ENCODE assay signal across 31 mouse cellular contexts in the genomic region with DNA sequence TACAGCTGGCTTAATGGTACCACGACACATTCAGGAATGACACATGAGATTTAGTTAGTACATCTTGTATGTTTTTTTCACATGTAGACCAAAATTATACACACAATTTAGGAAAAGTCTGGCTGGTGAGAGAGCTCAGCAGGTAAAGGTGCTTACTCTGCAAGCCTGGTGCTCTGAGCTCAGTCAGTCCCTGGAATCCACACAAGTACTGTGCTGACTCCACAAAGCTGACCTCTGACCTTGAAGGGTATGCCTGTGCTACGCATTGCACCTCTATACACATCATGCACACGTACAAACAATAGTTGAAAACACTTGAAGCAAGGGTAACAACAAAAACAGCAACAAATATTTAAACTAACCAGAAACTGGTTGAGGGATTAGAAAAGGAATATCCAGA.
"Had no signal": no experiment of that assay in that cellular context is flagged by ENCODE, and none has a peak within 500 bp of the region (broad histone marks: within the 10 kb centered on the region; RNA-seq: fewer than 3 reads in every experiment).

No protein-coding gene starts in this region.

- H3K27ac ChIP-seq: left cerebral cortex, adult 2 months; limb, embryonic 10.5 days; limb, embryonic 12.5 days; limb, embryonic 13.5 days; limb, embryonic 15.5 days; liver, embryonic 12.5 days; liver, embryonic 13.5 days; liver, embryonic 14.5 days; liver, embryonic 15.5 days; lung, embryonic 15.5 days; macrophage; midbrain, embryonic 12.5 days; midbrain, embryonic 13.5 days; midbrain, embryonic 15.5 days; neural tube, embryonic 12.5 days had no signal

- H3K9ac ChIP-seq: limb, embryonic 12.5 days; limb, embryonic 13.5 days; limb, embryonic 15.5 days; liver, embryonic 12.5 days; liver, embryonic 13.5 days; liver, embryonic 14.5 days; liver, embryonic 15.5 days; liver, postnatal 0 days; lung, embryonic 14.5 days; lung, embryonic 15.5 days; midbrain, embryonic 12.5 days; midbrain, embryonic 13.5 days; midbrain, embryonic 15.5 days; neural tube, embryonic 12.5 days had no signal

- ATAC-seq: liver, embryonic 12.5 days; liver, postnatal 0 days; lung, postnatal 0 days; midbrain, embryonic 13.5 days; midbrain, embryonic 15.5 days; midbrain, embryonic 16.5 days had no signal

- H3K4me2 ChIP-seq: limb, embryonic 12.5 days; limb, embryonic 13.5 days; limb, embryonic 15.5 days; liver, embryonic 11.5 days; liver, embryonic 12.5 days; liver, embryonic 13.5 days; liver, embryonic 15.5 days; lung, embryonic 14.5 days; lung, embryonic 15.5 days; midbrain, embryonic 12.5 days; midbrain, embryonic 13.5 days; midbrain, embryonic 15.5 days; neural tube, embryonic 12.5 days had no signal

- DNase-seq: left cerebral cortex, postnatal 4 days; liver; liver, embryonic 13.5 days; liver, postnatal 0 days; lung, adult 18-20 months; lung, adult 2 months; lung, embryonic 14.5 days; lung, postnatal 10 days; lung, postnatal 14 days; lung, postnatal 36 days; lung, postnatal 4 days; midbrain, embryonic 14.5 days had no signal

- H3K9me3 ChIP-seq: limb, embryonic 10.5 days; limb, embryonic 12.5 days; limb, embryonic 13.5 days; limb, embryonic 15.5 days; liver, embryonic 12.5 days; liver, embryonic 13.5 days; liver, embryonic 15.5 days; lung, embryonic 15.5 days; megakaryocyte, embryonic 14.5 days; midbrain, embryonic 12.5 days; midbrain, embryonic 13.5 days; midbrain, embryonic 15.5 days; neural tube, embryonic 12.5 days had no signal

- H3K36me3 ChIP-seq: limb, embryonic 10.5 days; limb, embryonic 12.5 days; limb, embryonic 13.5 days; limb, embryonic 15.5 days; liver, embryonic 12.5 days; liver, embryonic 13.5 days; liver, embryonic 15.5 days; lung, embryonic 15.5 days; midbrain, embryonic 12.5 days; midbrain, embryonic 13.5 days; midbrain, embryonic 15.5 days; neural tube, embryonic 12.5 days had no signal

- H3K4me1 ChIP-seq: limb, embryonic 15.5 days; liver, embryonic 12.5 days; liver, embryonic 13.5 days; liver, embryonic 15.5 days; lung, embryonic 15.5 days had no signal

- H3K4me3 ChIP-seq: left cerebral cortex, adult 2 months; limb, embryonic 10.5 days; limb, embryonic 12.5 days; limb, embryonic 13.5 days; limb, embryonic 15.5 days; liver, embryonic 12.5 days; liver, embryonic 13.5 days; liver, embryonic 15.5 days; lung, embryonic 15.5 days; megakaryocyte, embryonic 14.5 days; midbrain, embryonic 12.5 days; midbrain, embryonic 13.5 days; midbrain, embryonic 15.5 days; myocyte; neural tube, embryonic 12.5 days had no signal
